Mouse (Mus musculus) limb, embryonic 10.5 days (tissue): ENCODE results near the gene Fadd. TPM values are rescaled to one million over a fixed set of nuclear protein-coding genes. Genes with fewer than 3 reads are reported as not detected.

Source experiments
- DNase-seq: peaks from one replicate; pipeline ENCODE4 v3.0.0-alpha.2; 2017; ENCODE audit warnings: low spot score
- H3K27ac ChIP-seq: fragments of 300-500 bp; sonication (generic); 2 replicates; pipeline ENCODE4 v1.5.1; 2016; ENCODE audit warnings: mild to moderate bottlenecking
- H3K27me3 ChIP-seq: fragments of 300-500 bp; sonication (generic); 2 replicates; pipeline ENCODE4 v1.6.1; 2016; ENCODE audit warnings: low read depth, mild to moderate bottlenecking; ENCODE audit not compliant: poor library complexity, severe bottlenecking
- H3K36me3 ChIP-seq: fragments of 300-500 bp; sonication (generic); 2 replicates; pipeline ENCODE4 v1.6.1; 2016; ENCODE audit warnings: mild to moderate bottlenecking, moderate library complexity
- H3K4me1 ChIP-seq: fragments of 300-500 bp; sonication (generic); 2 replicates; pipeline ENCODE4 v1.6.1; 2016
- H3K4me3 ChIP-seq: fragments of 300-500 bp; sonication (generic); 2 replicates; pipeline ENCODE4 v1.5.1; 2016; ENCODE audit warnings: mild to moderate bottlenecking, moderate library complexity
- H3K9me3 ChIP-seq: fragments of 300-500 bp; sonication (generic); replicated peaks from 2 replicates; pipeline ENCODE4 v1.6.1; 2016; ENCODE audit warnings: mild to moderate bottlenecking
- WGBS: fragments of 180-500 bp; shearing (Covaris S2); methylation state at CpG from one replicate; pipeline ENCODE4 v1.1.7; 2016; 5-methylcytosine and 5-hydroxymethylcytosine counted together
- polyA plus RNA-seq: library from polyadenylated mRNA; unstranded; fragments of >200 nt; fragmentation: Nextera tagmentation; extraction: Ambion mirVana; gene quantifications from 2 replicates; pipeline ENCODE4 v1.2.1, GENCODE M21; 2016

Fadd gene
- polyA plus RNA-seq, 1 experiment from 2014 or later, result 13.5 TPM

DNA sequence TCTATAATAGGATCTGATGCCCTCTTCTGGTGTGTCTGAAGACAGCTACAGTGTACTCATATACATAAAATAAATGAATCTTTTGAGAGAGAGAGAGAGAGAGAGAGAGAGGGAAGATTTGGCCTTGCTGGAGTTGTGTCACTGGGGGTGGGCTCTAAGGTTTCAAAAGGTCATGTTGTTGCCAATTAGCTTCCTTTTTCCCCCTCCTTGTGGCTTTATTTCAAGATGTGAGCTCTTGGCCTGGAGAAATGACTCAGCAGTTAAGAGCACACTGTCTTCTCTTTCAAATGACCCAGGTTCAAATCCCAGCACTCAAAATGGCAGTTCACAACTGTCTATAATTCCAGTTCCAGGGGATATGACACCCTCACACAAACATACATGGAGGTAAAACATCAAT is 14.2 kb downstream of the Fadd start:
- no peak for DNase-seq
- Histone ChIP-seq H3K9me3 (no peaks in the 10 kb centered on the region), H3K4me1 (peaks cover 6% of the 10 kb centered on the region), H3K4me3 (no peak overlapping the region), H3K36me3 (no peaks in the 10 kb centered on the region), H3K27me3 (0 out of 2 replicates have a peak, but pooled peaks cover 4% of the 10 kb centered on the region), H3K27ac (no peak overlapping the region)

DNA sequence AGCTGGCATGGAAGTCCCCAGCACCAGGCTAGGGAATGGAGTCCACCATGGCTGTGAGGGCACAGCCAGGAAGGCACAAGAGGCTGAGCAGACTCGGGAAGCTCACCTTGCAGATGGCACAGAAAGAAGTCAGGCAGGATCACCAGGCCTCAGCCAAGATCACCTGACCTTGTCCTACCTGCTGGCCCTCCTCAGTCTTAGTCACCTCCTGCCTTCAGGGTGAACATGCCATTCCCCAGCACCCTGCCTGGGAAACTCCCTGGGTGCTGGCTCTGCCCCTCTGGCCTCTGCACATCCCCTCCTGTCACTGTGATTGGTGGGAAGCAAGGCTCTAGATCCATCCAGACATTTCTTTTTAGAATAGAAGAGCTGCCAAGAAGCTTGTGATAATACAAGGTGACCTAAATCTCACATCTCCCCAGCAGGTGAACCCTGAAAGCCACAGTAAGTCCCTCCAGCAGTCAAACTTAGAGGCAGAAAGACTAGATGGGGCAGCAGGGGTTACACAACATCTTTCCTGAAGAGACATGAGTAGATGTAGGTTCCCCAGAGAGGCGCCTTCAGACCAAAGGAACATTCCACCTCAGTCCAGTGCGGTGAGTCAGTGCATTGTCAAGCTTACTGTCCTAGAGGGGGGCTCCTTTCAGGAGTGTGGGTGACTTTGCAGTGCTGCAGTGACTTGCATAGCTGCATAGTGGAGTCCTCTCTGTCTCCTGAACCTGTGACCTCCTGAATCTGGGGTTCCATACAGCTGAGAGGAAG is 15.2 kb downstream of the Fadd start:
- no peak overlapping the region for H3K4me3 ChIP-seq
- 71% methylated on average over 3 of the region's 3 CpGs for WGBS
- H3K4me1 ChIP-seq, result peaks cover 7% of the 10 kb centered on the region
- DNase-seq, result no peak
- H3K9me3 ChIP-seq, result no peaks in the 10 kb centered on the region
- no peaks in the 10 kb centered on the region for H3K36me3 ChIP-seq
- H3K27ac ChIP-seq, result no peak overlapping the region
- H3K27me3 ChIP-seq, result 0 out of 2 replicates have a peak, but pooled peaks cover 4% of the 10 kb centered on the region

- 73% methylated on average over 9 of the region's 9 CpGs for WGBS
- Histone ChIP-seq H3K4me1 (peaks cover 10% of the 10 kb centered on the region), H3K27me3 (0 out of 2 replicates have a peak, but pooled peaks cover 4% of the 10 kb centered on the region), H3K4me3 (no peak overlapping the region), H3K9me3 (no peaks in the 10 kb centered on the region), H3K36me3 (no peaks in the 10 kb centered on the region), H3K27ac (no peak overlapping the region)
- DNase-seq, result no peak
Measured at GRCm38 (mm10) chr7:144563456-144564155, 18.7 kb downstream of the Fadd start.

GRCm38 (mm10) chr7:144562016-144562415 is 20.2 kb downstream of the Fadd start:
- Histone ChIP-seq H3K4me3 (no peak overlapping the region), H3K36me3 (no peaks in the 10 kb centered on the region), H3K27ac (no peak overlapping the region), H3K27me3 (0 out of 2 replicates have a peak, but pooled peaks cover 4% of the 10 kb centered on the region), H3K4me1 (peaks cover 10% of the 10 kb centered on the region), H3K9me3 (no peaks in the 10 kb centered on the region)
- WGBS, result 10% methylated on average over 3 of the region's 3 CpGs
- no peak for DNase-seq

DNA sequence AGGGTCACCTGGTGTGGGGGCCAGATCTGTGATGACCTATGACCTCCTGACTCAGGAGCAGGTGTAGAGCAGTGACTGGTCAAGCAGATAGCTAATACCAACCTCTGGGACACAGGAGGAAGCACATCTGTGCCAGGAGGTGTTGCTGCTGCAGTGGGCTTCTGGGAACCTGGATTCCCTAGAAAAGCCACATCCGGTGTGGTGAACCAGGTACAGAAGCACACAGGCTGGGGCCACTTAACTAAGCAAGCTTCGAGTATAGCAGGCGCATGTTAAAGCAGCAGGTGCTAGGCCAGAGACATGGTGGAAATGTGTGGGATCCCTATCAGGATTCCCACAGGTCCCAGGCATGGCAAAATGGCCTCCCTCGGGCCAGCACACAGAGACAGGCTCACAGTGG is 21.7 kb downstream of the Fadd start:
- Histone ChIP-seq H3K27me3 (0 out of 2 replicates have a peak, but pooled peaks cover 4% of the 10 kb centered on the region), H3K27ac (no peak overlapping the region), H3K36me3 (no peaks in the 10 kb centered on the region), H3K4me3 (no peak overlapping the region), H3K4me1 (peaks cover 10% of the 10 kb centered on the region), H3K9me3 (no peaks in the 10 kb centered on the region)
- DNase-seq, result no peak
- 91% methylated on average over 4 of the region's 4 CpGs for WGBS

DNA sequence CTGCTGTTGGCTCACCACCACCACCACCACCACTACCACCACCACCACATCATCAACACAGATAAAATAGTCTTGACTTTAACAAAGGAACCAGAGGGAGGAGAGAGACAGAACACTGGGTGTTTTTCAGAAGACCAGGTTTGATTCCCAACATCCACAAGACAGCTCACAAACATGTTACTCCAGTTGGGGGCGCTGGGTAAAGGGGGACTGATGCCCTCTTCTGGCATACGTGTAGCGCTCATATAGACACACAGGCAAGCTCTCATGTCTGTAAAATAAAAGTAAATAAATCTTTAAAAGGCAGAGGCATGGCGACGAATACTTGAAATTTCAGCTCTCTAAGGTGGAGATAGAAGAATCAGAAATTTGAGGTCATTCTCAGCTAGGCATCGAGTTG is 23.7 kb downstream of the Fadd start:
- Histone ChIP-seq H3K4me3 (no peak overlapping the region), H3K9me3 (no peaks in the 10 kb centered on the region), H3K36me3 (no peaks in the 10 kb centered on the region), H3K27ac (no peak overlapping the region), H3K27me3 (0 out of 2 replicates have a peak, but pooled peaks cover 6% of the 10 kb centered on the region), H3K4me1 (peaks cover 9% of the 10 kb centered on the region)
- WGBS, result 52% methylated on average over 6 of the region's 6 CpGs
- no peak for DNase-seq

GRCm38 (mm10) chr7:144554123-144554472 is 28.2 kb downstream of the Fadd start:
- 0 out of 2 replicates have a peak, but pooled peaks cover 3% of the 10 kb centered on the region for H3K27me3 ChIP-seq
- peaks cover 24% of the 10 kb centered on the region for H3K4me1 ChIP-seq
- 32% methylated on average over 8 of the region's 8 CpGs for WGBS
- peak overlapping the region; percentile 99 for H3K4me3 ChIP-seq
- DNase-seq, result no peak
- peak overlapping the region; percentile 92 for H3K27ac ChIP-seq
- H3K36me3 ChIP-seq, result peaks cover 33% of the 10 kb centered on the region
- H3K9me3 ChIP-seq, result no peaks in the 10 kb centered on the region

GRCm38 (mm10) chr7:144553237-144554122 is 28.8 kb downstream of the Fadd start, which contains the start of gene Ppfia1:
Ppfia1 (minus strand) TSS chr7:144553729.
- H3K4me3 ChIP-seq, result peak within 1 kb of the TSS; percentile 99
- H3K27me3 ChIP-seq, result 0 out of 2 replicates have a peak, but pooled peaks cover 3% of the 10 kb centered on the region
- H3K27ac ChIP-seq, result peak within 1 kb of the TSS; percentile 92
- no peaks in the 10 kb centered on the region for H3K9me3 ChIP-seq
- peaks cover 24% of the 10 kb centered on the region for H3K4me1 ChIP-seq
- H3K36me3 ChIP-seq, result peaks cover 39% of the 10 kb centered on the region
- peak; percentile 99 for DNase-seq
- WGBS, result 1% methylated on average over 97 of the region's 97 CpGs

GRCm38 (mm10) chr7:144552274-144552673 is 30.0 kb downstream of the Fadd start:
- peaks cover 24% of the 10 kb centered on the region for H3K4me1 ChIP-seq
- H3K36me3 ChIP-seq, result peaks cover 49% of the 10 kb centered on the region
- WGBS, result 87% methylated on average over 8 of the region's 8 CpGs
- no peaks in the 10 kb centered on the region for H3K9me3 ChIP-seq
- H3K27me3 ChIP-seq, result 0 out of 2 replicates have a peak, but pooled peaks cover 3% of the 10 kb centered on the region
- DNase-seq, result no peak
- H3K27ac ChIP-seq, result no peak overlapping the region
- peak overlapping the region; percentile 99 for H3K4me3 ChIP-seq

DNA sequence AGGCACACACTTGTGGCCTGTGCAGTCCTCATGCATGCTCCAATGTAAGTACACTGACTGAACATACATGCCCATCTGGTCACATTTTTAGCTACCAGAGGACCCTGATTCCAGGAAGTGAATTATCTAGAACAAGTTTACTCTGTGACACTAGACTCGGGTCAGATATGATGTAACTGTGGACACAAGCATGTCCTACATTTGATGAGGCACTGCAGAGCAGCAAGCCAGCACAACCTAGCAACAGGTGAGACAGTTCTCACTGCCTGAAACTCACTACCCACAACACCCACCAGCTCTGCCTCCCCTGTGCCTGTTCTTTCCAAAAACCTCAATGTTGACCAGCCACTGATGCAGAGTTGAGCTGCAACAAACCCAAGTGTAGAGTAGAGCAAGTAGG is 31.5 kb downstream of the Fadd start:
- Histone ChIP-seq H3K36me3 (peaks cover 64% of the 10 kb centered on the region), H3K9me3 (no peaks in the 10 kb centered on the region), H3K4me3 (no peak overlapping the region), H3K27me3 (0 out of 2 replicates have a peak, but pooled peaks cover 3% of the 10 kb centered on the region), H3K4me1 (peaks cover 24% of the 10 kb centered on the region), H3K27ac (no peak overlapping the region)
- no peak for DNase-seq
- 94% methylated on average over 1 of the region's 1 CpGs for WGBS

- no peak for DNase-seq
- no peak overlapping the region for H3K4me3 ChIP-seq
- 98% methylated on average over 2 of the region's 2 CpGs for whole genome bisulfite sequencing
Measured at GRCm38 (mm10) chr7:144549904-144550566, 32.2 kb downstream of the Fadd start.

GRCm38 (mm10) chr7:144545231-144545630 is 37.0 kb downstream of the Fadd start:
- no peak for DNase-seq
- Histone ChIP-seq H3K4me3 (no peak overlapping the region), H3K27ac (no peak overlapping the region), H3K27me3 (no peaks in the 10 kb centered on the region), H3K9me3 (no peaks in the 10 kb centered on the region), H3K4me1 (no peaks in the 10 kb centered on the region), H3K36me3 (peaks cover 61% of the 10 kb centered on the region)
- 95% methylated on average over 3 of the region's 3 CpGs for WGBS

More at GRCm38 (mm10) chr7:144549904-144550566, 32.2 kb downstream of the Fadd start:
- Histone ChIP-seq H3K27ac (no peak overlapping the region), H3K4me1 (peaks cover 24% of the 10 kb centered on the region), H3K36me3 (peaks cover 71% of the 10 kb centered on the region), H3K27me3 (no peaks in the 10 kb centered on the region), H3K9me3 (no peaks in the 10 kb centered on the region)
